Mouse (Mus musculus) adrenal gland, adult 18-20 months (tissue): Measurements from ENCODE around the gene Ints7. TPM values are rescaled to one million over a fixed set of nuclear protein-coding genes. Genes with fewer than 3 reads are reported as not detected.

Experiments used
- total RNA-seq, 2 experiments: library from RNA; stranded (reverse); gene quantifications; 1 replicate in 1 of 2; 2 replicates in 1 of 2; pipeline ENCODE4 v1.2.3; 2021

Gene Ints7
- total RNA-seq, 2 experiments from 2014 or later: 17.9 to 19.8 TPM

Other genes with a start within 250 kb of the Ints7 start
- 1 to 10 TPM; 4.7 to 5.7 TPM for gene Tmem206, start 249.7 kb upstream of the Ints7 start, total RNA-seq
- gene Ppp2r5a, start 172.4 kb upstream of the Ints7 start, total RNA-seq: 100 to 1,000 TPM; 196 to 437 TPM
- 1 to 10 TPM in 1 of 2 experiments, under 1 TPM in 1; 0.66 to 1.5 TPM for gene Dtl, start 92 bp upstream of the Ints7 start, total RNA-seq
- 10 to 100 TPM; 70.2 to 94.7 TPM for gene Lpgat1, start 142.2 kb downstream of the Ints7 start, total RNA-seq
- gene Nek2, start 245.8 kb downstream of the Ints7 start, total RNA-seq: 1 to 10 TPM in 1 of 2 experiments, under 1 TPM in 1; 0.45 to 1.3 TPM